Mouse (Mus musculus) gastrocnemius, adult 8-10 months (tissue): ENCODE measurements around the gene Cyb5r2. TPM values are rescaled to one million over a fixed set of nuclear protein-coding genes. Genes with fewer than 3 reads are reported as not detected.

Experiments
- DNase-seq, 2 experiments: peaks; one replicate each; pipeline ENCODE4 v3.0.0; 2022; ENCODE audit warnings: low spot score in 2 of 2
- total RNA-seq, 4 experiments: library from RNA; stranded (reverse); gene quantifications; 2 replicates each; pipeline ENCODE4 v1.2.4; 2022

Gene Cyb5r2
- total RNA-seq: under 1 TPM in 2 of 4 experiments, not detected in 2; 0.25 to 0.36 TPM

DNA sequence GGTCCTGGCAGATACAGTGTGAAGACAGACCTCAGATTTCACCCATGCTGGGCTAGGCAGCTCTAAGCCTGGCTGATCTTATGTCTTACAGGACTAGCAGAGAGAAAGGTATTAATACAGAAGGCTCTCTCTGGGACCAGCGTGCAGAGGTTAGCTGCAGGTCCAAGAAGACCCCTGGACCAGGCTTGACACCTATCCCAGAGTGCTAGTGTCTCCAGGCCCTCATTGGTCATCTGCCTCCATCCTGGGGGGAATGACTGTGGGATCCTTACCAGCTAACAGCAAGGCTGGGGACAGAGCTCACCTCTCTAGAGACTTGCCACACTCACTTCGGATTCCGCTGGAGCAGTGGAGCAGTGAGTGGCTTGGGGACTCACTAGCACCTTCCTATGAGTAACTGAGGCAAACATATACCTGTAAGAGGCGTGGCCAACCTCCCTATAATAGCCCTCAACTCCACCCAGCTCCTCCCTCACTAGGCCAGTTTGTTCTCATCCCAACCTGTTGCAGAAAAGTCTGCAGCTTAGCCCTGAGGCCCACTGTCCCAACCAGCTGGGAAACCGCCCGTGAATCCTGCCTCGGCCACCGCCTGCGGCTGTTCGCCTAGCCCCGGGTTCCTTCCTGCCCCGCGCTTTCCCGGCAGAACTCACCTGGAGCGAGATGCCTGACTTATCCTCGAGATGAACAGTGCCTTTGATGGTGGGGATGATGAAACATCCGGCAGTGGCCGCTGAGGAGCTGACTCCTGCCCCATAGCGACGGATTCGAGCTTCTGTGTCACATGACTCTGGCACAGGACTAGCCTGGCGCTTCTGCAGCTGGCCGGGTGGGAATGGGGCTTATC, at the start of gene Cyb5r2:
TSS of gene Cyb5r2 (minus strand) at position 725 of the 844 bp plus-strand sequence.
- DNase-seq: peak in 1 of 2 experiments; percentile 24

GRCm38 (mm10) chr7:107802138-107802537, 44.3 kb upstream of the Cyb5r2 start:
- no peak for DNase-seq

DNA sequence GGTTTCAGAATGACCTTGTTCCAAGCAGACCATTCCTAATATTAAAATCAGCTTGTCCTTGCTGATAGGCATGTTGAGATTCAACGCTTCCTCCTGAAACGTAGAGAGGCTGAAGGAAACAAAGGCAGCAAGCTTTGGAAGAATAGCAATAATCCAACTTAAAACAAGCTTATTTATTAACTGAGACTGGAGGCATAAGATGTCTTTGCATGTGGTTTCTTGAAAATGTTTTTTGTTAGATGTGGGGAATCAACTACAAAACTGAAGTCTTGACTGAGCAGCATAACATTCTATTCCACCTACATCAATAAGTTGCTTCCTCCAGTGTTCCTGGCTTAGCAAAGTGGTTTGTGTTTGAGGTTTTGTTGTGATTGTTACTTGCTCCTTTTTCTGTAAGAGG, 43.3 kb upstream of the Cyb5r2 start, which contains the start of gene Ovch2:
TSS of gene Ovch2 (minus strand) at position 101 of the 400 bp plus-strand sequence.
- DNase-seq: no peak

DNA sequence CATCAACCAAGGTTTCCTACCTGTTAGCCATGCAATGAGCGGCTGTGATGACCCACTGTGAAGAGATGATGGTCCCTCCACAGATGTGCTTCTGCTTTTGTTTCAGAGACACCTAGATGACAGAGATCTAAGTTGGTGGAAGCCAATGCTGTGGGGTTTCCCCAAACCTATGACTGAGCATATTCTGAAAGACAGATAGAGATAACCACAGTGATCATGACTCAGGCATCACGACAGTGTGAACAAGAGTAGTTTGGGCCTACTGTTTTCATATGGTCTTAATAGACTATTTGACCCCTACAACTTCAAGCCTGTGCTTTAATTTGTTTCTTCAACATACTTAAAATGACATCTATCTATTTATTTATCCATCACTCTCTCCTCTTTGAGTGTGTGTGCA, 38.7 kb upstream of the Cyb5r2 start:
- DNase-seq: no peak

DNA sequence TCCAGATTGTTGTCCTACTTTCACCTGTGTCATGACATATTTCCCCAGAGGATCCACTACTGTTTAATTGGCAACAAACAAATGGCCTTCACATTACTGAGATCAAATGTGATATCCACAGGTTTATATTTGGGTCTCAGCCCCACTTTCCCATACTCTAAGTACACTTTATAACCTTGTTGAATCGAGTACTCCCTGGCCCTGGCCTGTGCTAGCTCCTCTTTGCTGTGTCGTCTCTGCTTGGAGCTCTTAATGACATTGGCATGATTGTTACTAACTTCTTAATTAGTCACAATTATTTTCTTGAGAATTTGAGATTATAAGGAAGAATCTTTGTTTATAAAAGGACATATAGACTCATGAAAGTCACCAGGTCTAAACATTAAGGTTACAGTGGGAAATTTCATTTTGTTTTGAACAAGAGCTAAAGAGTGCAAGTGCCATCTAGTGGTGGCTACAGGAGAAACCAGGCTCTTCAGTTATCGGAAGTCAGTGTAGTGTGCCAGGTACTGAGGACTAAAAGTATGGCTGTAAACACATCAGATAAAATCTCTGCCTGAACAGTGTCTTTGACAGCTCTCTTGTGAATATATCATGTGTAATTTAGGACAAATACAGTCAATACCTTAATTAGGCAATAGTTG, 30.3 kb upstream of the Cyb5r2 start:
- no peak for DNase-seq

DNA sequence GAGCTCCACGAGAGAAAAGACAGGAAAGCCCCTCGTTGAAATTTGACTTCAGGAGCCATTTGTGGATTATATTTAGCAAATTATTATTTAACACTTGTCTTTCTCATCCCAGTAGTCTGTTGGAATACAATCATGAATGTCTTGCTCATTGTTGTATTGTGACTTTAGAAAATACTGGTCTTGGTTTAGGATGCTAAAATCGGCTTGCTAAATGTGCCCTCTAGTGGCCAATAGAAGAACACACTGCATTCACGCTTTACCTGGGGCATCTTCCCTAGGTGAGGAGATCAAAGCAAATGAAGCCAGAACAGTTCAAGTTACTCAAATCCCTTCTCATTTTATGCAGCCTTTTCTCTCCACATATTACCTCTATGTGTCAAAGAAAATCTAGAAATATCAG, 21.8 kb upstream of the Cyb5r2 start:
- DNase-seq: no peak

- DNase-seq: no peak
These were observed 20.4 kb upstream of the Cyb5r2 start for GRCm38 (mm10) chr7:107778216-107778615.

- no peak for DNase-seq
These were observed 13.0 kb upstream of the Cyb5r2 start for GRCm38 (mm10) chr7:107770812-107771211.

DNA sequence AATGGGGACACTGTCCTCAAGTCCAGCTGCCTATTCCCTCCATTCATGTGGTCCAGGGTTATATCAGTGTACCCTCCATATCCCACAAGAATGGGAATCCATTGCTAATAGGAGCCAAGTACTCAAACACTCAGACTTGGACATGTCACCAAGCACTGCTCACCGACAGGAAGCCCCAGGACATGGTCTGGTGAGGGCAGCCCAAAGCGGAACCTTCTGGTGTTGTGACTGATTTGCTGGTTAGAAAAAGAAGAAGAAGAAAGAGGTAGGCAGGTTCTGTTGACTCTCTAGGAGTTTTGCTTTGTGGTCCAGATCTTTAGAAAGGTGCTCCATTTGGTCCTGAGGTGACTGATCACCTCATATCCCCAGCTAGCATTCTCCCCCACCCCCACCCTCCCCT, 1.1 kb downstream of the Cyb5r2 start:
- DNase-seq: no peak

- DNase-seq: no peak
These were observed 1.9 kb downstream of the Cyb5r2 start for GRCm38 (mm10) chr7:107755905-107756304.

DNA sequence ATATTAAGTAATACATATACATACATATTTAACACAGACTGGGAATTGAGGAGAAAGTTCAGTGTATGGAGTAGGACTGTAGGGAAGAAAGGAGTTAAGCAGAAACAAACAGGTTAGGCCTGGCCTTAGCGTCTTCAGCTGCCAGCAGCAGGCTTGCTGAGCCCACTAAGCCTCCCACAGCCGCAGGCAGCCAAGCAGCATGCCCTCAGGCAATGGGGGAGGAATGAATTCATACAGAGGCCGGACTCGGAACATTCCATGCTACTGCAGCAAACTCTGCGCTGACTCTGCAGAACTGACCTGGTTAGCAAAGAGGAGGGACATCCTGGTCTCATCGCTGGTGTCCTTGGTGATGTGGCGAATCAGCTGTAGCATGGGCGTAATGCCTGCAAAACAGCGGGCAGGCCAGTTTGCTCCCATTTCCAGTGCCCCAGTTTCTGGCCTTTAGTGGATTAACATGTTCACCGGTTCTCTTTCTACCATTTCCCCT, 5.8 kb downstream of the Cyb5r2 start:
- no peak for DNase-seq

DNA sequence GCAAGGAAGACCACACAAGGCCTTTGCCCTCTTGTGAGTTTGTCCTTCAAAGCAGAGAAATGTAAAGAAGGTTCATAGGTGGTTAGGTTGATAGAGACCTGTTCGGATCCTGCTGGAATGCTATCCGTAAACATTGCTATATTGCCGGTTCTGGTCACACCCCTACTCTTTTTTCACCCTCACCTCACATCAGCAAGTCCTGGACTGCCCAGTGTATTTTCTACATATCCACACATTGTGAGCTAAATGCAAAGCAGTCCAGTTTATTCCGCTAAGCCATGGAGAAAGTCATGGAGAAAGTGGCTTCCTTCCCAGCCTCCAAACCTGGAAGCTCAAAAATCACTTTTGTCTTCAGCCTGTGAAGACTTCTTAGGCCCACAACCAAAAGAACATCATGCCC, 8.1 kb downstream of the Cyb5r2 start:
- DNase-seq: no peak

DNA sequence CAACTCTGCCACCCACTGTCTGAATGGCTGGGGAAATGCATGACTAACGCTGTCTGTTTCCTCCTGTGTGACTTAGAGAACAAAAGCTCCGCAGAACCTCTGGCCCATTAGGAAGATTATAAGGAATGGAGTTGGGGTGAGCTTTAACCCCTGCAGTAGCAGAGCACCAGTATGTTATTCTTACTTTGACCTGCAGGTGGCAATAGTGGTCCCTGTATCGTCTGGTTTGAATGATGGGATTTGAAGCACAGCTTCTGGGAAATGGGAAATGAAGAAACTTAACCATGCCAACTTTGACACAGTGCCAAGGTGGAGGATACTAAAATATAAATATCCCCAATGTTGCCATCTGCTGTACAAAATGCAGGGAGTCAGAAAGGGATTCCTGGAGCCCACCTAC, 8.6 kb downstream of the Cyb5r2 start:
- no peak for DNase-seq

- no peak for DNase-seq
These were observed 9.9 kb downstream of the Cyb5r2 start for GRCm38 (mm10) chr7:107747954-107748353.

DNA sequence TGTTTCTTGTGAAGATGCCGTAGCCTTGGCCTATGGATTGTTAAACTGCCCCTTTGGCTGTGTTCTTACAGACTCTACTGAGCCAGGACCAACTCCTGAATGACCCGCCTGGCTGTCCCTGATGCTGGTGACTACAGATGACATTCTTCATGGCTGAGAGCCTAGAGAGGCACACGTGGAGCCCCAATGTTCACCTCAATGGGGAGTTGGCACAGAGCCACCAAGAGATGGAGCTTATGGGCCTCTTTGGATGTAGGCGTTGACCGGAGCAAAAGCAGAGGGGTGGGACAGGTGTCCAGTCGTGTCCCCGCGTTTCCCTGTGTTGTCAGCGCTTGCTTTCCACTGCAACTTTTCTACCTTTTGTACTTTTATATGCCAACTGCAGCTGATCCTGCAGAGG, 10.4 kb downstream of the Cyb5r2 start:
- no peak for DNase-seq

DNA sequence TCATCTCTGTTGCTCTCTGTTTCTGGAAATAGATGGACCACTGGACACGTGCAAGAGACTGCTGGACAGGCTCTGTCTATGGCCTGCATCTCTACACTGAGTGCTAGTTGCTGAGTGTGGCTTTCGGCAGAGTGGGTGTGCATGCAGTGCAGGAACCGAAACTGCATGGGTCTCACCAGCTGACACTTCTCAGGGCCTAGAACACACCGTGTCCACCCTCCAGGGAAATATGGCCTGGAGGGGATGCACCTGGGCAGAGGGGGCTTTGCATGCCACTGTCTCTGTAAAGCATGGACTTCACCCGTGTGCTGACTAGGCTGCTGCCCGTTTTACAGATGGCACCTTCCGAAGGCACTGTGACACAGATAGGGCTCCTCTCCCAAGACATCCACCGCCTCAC, 11.8 kb downstream of the Cyb5r2 start:
- no peak for DNase-seq

DNA sequence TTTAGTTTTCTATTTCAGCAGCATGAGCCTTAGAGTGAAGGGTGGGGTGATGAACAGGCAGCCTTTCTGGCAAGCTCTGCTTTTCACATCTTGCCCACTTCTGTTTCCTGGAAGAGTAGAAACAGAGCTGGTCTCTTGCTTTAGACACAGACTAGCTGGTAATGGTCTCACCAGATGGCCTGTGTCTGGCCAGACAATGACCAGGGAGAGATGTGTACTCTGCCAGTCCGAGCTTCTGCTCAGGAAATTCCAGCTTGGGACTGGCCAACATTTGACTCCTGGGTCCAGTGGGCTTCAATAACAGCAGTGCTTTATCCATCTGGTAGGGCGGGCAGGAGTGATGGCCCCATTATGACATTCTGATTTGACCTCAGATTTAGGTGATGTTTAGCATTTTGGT, 12.7 kb downstream of the Cyb5r2 start:
- no peak for DNase-seq

DNA sequence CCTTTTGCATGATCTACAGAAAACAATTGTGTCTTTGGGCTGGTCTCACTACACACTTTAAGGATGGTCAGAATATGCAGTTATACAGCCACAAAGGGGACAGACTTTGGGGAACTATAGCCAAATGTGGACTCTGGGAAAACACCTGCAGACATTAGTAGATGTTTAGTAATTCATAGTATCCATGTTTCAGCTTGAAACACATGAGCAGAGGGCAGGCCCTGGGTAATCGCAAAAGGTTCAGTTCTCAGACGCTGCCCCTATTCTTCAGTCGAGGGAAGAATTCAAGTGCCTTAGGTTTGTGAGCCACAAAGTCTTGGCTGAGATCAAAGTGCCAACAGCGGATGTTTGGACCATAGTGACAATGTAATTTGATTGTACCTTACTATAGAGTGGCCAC, 13.4 kb downstream of the Cyb5r2 start:
- DNase-seq: no peak

GRCm38 (mm10) chr7:107742963-107743465, 14.8 kb downstream of the Cyb5r2 start:
- DNase-seq: no peak

- DNase-seq: no peak
These were observed 19.1 kb downstream of the Cyb5r2 start for GRCm38 (mm10) chr7:107738726-107739125.

DNA sequence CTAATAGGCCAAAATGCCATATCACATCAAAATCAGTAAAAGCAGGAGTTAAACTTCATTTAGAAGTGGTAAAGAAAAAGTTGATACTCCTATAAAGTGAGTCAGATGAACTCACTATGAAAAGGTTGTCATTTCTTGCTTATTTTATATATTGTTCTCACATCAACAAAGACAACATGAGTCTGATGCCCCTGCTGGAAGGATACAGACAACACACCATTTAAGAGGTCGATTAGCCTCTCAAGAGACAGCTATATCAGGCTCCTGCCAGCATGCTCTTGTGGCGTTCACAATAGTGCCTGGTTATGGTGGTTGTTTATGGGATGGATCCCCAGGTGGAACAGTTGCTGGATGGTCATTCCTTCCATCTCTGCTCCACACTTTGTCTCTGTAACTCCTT, 24.7 kb downstream of the Cyb5r2 start:
- no peak for DNase-seq

GRCm38 (mm10) chr7:107730587-107730986, 27.2 kb downstream of the Cyb5r2 start:
- no peak for DNase-seq
